Mouse (Mus musculus): ENCODE data around the gene Gm20388. TPM values are rescaled to one million over a fixed set of nuclear protein-coding genes. Genes with fewer than 3 reads are reported as not detected.

Gm20388 gene
- polyA plus RNA-seq, 1 experiment, result 59.3 TPM

DNA sequence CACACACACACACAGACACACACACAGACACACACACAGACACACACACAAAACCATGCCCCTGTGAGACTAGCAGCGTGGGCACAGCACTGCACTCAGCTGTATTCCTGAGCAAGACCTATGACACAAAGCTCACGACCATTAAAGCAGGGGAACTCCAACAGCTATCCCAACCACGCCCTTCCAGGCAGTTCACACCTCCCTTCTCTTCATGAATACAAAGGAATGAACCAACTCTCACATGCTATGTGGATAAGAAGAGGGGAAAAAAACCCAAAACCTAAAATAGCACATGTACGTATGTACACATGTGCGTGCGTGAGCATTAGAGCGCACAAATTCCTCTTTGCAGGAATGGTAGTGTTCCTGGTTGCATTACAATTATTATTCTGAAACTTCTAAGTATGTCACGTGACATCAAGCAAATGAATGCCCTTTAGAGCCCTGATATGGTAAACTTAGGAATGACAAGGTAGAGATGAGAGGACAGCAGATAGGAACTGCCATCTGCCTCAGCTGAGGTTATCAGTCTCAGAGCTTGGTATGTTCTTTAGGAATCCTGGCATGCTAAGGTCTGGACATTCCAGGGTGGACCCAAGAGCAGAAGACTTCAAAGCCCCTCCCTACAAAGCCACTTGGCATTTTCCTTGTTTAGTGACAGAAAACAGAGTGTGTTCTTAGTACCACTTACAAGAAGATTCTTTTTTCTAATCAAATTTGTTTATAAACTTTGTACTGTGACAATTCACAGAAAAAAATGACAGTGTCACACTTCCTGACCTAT lies 3015.5 kb downstream of the Gm20388 start:
- no peak for TF ChIP-seq CTCF (IDR thresholded peaks at IDR 0.05; ENCODE audit: borderline replicate concordance, extremely low read depth, insufficient read depth, insufficient read length)
- TF ChIP-seq POLR2A (IDR thresholded peaks at IDR 0.05; ENCODE audit: borderline replicate concordance, extremely low read depth, insufficient read depth, insufficient read length, poor library complexity, severe bottlenecking), result no peak
- no peak for DNase-seq (ENCODE audit: low read depth)

DNA sequence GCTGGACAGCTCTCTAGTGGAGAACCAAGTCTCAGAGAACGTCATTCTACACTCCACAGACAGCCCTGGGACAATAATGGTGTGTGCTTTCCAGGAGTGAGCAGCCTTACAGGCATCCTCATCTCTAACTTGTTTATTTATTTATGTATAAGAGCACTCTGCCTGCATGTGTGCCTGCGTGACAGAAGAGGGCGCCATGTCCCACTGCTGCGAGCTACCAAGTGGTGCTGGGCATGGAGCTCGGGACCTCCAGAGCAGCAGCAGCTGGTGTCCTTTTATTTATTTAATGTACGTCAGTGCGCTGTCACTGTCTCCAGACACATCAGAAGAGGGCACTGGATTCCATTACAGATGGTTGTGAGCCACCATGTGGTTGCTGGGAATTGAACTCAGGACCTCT lies 3016.1 kb downstream of the Gm20388 start:
- no peak for DNase-seq (ENCODE audit: low read depth)
- TF ChIP-seq CTCF (IDR thresholded peaks at IDR 0.05; ENCODE audit: borderline replicate concordance, extremely low read depth, insufficient read depth, insufficient read length) (peak; percentile 32; the same call in 1 of the 2 replicates), POLR2A (IDR thresholded peaks at IDR 0.05; ENCODE audit: borderline replicate concordance, extremely low read depth, insufficient read depth, insufficient read length, poor library complexity, severe bottlenecking) (no peak)

DNA sequence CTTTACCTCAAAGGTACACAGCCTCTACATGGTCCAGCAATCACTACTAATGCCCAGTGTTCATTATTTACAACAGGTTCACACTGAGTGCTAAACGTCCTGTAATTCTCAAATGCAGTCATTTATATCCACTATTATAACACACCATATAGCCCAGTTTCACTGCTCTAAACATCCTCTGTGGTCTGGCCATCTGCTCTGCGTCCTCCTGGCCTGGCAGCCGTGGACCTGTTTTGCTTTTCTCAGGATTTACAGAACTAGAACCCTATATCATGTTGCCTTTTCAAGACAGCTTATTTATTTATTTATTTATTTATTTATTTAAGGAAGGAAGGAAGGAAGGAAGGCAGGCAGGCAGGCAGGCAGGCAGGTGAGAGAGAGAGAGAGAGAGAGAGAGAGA lies 3017.2 kb downstream of the Gm20388 start:
- TF ChIP-seq POLR2A (IDR thresholded peaks at IDR 0.05; ENCODE audit: borderline replicate concordance, extremely low read depth, insufficient read depth, insufficient read length, poor library complexity, severe bottlenecking), result no peak
- TF ChIP-seq CTCF (IDR thresholded peaks at IDR 0.05; ENCODE audit: borderline replicate concordance, extremely low read depth, insufficient read depth, insufficient read length), result no peak
- DNase-seq (ENCODE audit: low read depth), result no peak

DNA sequence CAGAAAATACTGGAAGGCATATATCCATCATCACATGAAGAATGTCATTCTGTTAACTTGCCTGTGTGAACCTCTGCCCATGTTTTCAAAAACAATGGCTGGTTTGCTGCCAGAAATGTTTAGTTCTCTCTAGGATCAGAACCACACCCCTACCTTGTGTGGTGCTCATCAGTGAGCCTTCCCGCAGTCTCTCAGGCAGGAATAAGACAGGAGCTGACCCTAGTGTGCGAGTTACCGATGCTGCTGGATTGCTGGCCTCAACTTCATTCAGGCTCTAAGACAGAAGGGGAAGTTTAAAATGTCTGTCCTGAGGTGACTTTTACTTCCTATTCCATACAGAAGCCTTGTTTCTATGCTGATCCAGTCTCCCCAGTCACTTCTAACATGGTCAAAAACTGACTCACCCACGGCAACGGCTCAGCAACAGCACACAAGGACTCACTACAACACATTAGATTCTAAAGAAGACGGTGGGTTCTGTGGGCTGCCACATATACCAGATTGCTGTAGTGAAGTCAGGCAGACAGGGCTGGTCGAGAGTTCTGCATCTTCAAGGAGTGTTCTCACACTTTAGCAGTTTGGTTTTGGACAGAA lies 3018.1 kb downstream of the Gm20388 start:
- DNase-seq (ENCODE audit: low read depth), result no peak
- TF ChIP-seq CTCF (IDR thresholded peaks at IDR 0.05; ENCODE audit: borderline replicate concordance, extremely low read depth, insufficient read depth, insufficient read length), result no peak
- TF ChIP-seq POLR2A (IDR thresholded peaks at IDR 0.05; ENCODE audit: borderline replicate concordance, extremely low read depth, insufficient read depth, insufficient read length, poor library complexity, severe bottlenecking), result no peak

DNA sequence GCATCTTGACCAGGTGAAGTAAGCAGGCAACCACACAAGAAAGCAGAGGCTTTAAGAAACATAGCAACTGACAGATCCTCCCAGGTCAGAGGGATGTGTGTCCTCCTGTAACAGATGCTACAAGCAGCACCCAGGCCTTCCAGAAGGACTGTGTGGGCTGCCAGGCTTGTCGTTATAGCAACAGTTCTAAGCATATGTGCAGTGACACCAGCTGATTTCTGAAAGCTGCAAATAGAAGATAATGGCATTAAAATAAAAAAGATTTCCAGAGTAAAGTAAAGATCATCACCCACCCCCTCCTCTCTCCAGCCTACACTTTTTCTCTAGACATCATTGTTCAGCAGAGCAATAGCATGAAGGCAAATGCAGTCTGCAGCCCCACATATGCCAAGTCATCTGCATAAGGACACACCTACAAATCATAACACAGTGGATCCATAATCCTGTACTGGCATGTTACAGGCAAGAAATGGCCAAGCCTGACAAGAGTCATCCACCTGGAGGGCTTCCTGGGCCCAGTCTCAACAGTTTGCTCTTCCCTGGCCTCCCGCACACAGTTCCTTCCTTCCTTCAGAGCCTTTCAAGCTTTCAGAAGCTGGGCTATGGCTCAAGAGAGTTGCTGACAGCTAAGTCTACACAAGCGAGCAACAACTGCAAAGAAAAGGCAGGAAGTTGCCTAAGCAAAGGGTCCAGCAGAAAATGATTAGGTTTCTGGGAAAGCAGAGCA lies 3021.4 kb downstream of the Gm20388 start:
- TF ChIP-seq CTCF (IDR thresholded peaks at IDR 0.05; ENCODE audit: borderline replicate concordance, extremely low read depth, insufficient read depth, insufficient read length) (no peak), POLR2A (IDR thresholded peaks at IDR 0.05; ENCODE audit: borderline replicate concordance, extremely low read depth, insufficient read depth, insufficient read length, poor library complexity, severe bottlenecking) (no peak)
- DNase-seq (ENCODE audit: low read depth), result peak; percentile 80

DNA sequence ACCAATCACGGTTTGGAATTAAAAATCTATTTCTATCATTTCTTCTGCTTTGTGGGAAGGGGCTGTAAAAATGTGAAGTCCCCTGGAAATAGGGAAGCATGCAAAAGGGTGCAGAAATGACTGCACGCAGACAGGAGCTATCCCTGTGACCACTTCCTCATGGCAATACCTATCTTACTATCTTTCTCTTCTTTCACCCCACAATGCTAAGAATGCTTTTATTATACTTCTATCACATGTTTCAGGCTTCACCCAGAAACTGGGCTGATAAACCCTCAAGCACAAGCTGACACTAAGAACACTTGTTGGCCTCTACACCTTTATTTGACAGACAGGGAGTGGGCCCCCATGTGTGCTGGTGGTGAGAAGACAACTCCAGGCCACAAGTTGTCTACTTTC lies 3021.9 kb downstream of the Gm20388 start:
- TF ChIP-seq POLR2A (IDR thresholded peaks at IDR 0.05; ENCODE audit: borderline replicate concordance, extremely low read depth, insufficient read depth, insufficient read length, poor library complexity, severe bottlenecking), result no peak
- TF ChIP-seq CTCF (IDR thresholded peaks at IDR 0.05; ENCODE audit: borderline replicate concordance, extremely low read depth, insufficient read depth, insufficient read length), result no peak
- DNase-seq (ENCODE audit: low read depth), result no peak

DNA sequence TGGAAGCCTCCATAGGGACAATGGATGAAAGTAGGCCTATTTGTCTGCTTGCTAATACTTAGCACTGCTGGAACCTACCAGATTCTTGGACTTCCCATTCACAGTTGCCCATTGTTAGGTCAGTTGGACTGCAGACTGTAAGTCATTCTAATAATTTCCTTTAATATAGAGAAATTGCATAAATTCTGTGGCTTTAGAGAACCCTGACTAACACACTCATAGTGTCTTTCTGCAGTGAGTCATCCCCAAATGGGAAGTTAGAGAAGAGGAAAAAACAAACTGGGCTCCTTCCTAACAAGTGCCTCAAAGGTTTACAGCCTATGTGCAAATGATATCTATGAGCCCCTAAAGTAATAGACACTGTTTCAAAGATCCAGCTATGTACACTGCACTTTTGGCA lies 3023.3 kb downstream of the Gm20388 start:
- TF ChIP-seq POLR2A (IDR thresholded peaks at IDR 0.05; ENCODE audit: borderline replicate concordance, extremely low read depth, insufficient read depth, insufficient read length, poor library complexity, severe bottlenecking) (no peak), CTCF (IDR thresholded peaks at IDR 0.05; ENCODE audit: borderline replicate concordance, extremely low read depth, insufficient read depth, insufficient read length) (no peak)
- DNase-seq (ENCODE audit: low read depth), result no peak

DNA sequence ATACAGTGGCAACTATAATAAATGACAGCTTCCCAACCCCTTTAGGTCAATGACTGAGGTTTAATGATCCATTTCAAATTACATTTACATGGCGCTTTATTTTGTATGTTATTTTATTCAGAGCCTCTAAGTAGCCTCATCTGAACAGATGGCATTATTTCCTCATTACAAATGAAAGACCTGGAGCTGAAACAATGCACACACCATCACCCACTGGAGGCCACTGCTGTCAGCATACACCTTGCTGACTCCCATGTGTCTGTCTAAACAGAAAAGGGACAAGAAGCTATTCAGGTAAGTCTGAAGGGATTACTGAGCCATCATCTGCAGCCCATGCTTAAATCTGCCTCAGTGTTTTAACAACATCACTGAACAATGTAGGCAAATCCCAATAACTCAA lies 3024.5 kb downstream of the Gm20388 start:
- DNase-seq (ENCODE audit: low read depth), result no peak
- TF ChIP-seq CTCF (IDR thresholded peaks at IDR 0.05; ENCODE audit: borderline replicate concordance, extremely low read depth, insufficient read depth, insufficient read length), result no peak
- TF ChIP-seq POLR2A (IDR thresholded peaks at IDR 0.05; ENCODE audit: borderline replicate concordance, extremely low read depth, insufficient read depth, insufficient read length, poor library complexity, severe bottlenecking), result no peak

DNA sequence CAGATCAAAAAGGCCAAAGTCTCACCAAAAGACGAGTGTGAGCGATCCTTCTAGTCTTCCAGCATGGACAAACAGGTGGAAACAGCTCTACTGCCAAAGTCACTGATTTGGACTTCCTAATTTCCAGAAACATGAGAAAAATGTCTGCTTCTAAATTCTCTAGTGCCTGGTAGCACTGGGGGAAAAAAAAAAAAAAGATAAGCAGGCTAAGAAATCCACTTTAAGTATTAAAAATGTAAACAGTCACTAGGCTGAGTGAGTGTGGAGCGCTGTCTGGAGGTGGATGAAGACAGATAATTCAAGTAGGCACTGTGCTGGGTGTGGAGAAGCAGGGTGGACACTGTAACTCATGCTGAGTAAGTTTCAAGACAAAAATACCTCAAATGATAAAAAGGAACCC lies 3025.3 kb downstream of the Gm20388 start:
- DNase-seq (ENCODE audit: low read depth), result no peak
- no peak for TF ChIP-seq POLR2A (IDR thresholded peaks at IDR 0.05; ENCODE audit: borderline replicate concordance, extremely low read depth, insufficient read depth, insufficient read length, poor library complexity, severe bottlenecking)
- no peak for TF ChIP-seq CTCF (IDR thresholded peaks at IDR 0.05; ENCODE audit: borderline replicate concordance, extremely low read depth, insufficient read depth, insufficient read length)

DNA sequence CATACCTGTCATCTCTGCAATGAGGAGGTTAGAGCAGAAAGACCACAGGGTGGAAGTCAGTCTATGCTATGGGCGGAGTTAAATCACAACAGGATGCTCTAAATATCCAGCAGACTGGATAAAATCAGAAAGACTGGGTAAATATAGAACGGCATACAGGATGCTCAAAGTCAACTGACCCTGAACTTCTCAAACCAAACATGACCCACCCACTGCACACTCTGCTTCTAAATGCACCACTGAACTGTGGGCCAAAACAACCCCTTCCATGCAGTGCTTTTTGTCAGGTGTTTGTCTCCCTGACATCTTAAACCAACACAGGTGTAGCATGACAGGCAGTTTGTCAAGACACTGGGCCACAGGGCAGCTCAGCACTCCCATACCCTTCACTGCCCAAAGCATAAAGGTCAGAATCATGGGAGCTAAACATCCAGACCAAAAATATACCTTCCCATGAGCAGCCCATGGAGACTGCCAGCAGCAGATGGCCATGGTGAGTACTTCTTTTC lies 3027.0 kb downstream of the Gm20388 start:
- DNase-seq (ENCODE audit: low read depth), result no peak
- no peak for TF ChIP-seq CTCF (IDR thresholded peaks at IDR 0.05; ENCODE audit: borderline replicate concordance, extremely low read depth, insufficient read depth, insufficient read length)
- no peak for TF ChIP-seq POLR2A (IDR thresholded peaks at IDR 0.05; ENCODE audit: borderline replicate concordance, extremely low read depth, insufficient read depth, insufficient read length, poor library complexity, severe bottlenecking)

DNA sequence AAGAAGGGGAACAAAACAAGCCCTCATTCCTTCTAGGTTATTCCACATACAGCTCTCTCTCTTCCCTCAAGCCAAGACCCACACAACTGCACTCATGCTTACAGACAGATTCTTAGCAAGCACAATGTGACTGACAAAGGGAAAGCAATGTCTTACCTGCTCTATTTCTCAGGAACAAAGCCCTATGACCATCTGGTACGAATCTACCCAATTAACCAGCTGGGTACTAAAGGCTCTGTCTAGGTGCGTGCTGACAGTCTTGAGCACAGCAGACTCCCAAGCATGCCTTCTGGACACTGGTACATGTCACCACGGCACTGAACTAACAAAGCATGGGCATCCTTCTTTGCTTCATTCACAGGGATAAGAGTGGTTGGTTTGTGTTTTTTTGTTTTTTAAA lies 3027.5 kb downstream of the Gm20388 start:
- peak; percentile 46 for DNase-seq (ENCODE audit: low read depth)
- TF ChIP-seq POLR2A (IDR thresholded peaks at IDR 0.05; ENCODE audit: borderline replicate concordance, extremely low read depth, insufficient read depth, insufficient read length, poor library complexity, severe bottlenecking) (no peak), CTCF (IDR thresholded peaks at IDR 0.05; ENCODE audit: borderline replicate concordance, extremely low read depth, insufficient read depth, insufficient read length) (no peak)

Data from brain, embryonic 14.5 days (tissue).